Mouse (Mus musculus): ENCODE measurements around the gene Klf1. TPM values are rescaled to one million over a fixed set of nuclear protein-coding genes. Genes with fewer than 3 reads are reported as not detected.

Klf1 gene
- polyA plus RNA-seq, 1 experiment: 0.35 TPM

- Histone ChIP-seq H3K4me1 (ENCODE audit: control insufficient read depth, insufficient read depth, low read length) (no peaks in the 10 kb centered on the region), H3K27ac (ENCODE audit: insufficient read depth, low read length) (no peak overlapping the region), H3K4me3 (ENCODE audit: insufficient read depth, low read length) (no peak overlapping the region)
- TF ChIP-seq CTCF (IDR thresholded peaks at IDR 0.05; ENCODE audit: extremely low read depth, insufficient read depth, low read length) (no peak), POLR2A (IDR thresholded peaks at IDR 0.05; ENCODE audit: extremely low read depth, insufficient read depth, low read length) (no peak)
These were observed 42.0 kb downstream of the Klf1 start for GRCm38 (mm10) chr8:84943699-84944098.

DNA sequence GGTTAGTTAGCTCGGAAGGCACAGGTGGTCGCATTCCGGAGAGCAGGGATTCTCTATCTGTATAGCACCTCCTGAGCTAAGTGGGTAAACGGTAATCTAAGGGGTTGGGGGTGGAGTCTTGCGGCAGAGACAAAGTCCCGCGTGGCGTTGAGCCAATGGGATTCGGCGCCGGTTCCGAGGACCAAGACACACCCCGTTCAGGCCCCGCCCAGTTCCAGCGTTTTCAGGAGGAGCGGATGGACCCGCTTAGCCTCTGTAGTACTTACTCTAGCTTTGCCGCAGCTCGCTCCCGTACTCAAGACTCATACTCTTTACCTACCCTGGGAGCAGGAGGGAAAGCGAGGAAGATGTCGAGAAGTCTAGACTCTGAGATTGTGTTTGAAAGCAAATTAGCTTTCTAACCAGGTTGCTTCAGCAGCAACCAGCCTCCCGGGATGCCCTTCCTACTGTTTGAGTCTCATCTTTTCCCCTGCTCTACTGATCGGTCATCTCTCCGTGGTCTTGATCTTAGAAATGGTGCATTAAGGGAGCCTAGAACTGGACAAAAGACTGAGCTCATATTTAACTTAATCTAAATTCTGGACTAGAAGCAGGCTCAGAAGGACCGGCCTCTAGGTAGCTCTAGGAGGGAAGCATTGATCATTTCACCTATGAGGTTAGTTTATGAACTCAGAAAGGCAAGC lies 42.9 kb downstream of the Klf1 start:
- Histone ChIP-seq H3K27ac (ENCODE audit: insufficient read depth, low read length) (no peak overlapping the region), H3K4me1 (ENCODE audit: control insufficient read depth, insufficient read depth, low read length) (no peaks in the 10 kb centered on the region), H3K4me3 (ENCODE audit: insufficient read depth, low read length) (peak overlapping the region; percentile 37)
- TF ChIP-seq POLR2A (IDR thresholded peaks at IDR 0.05; ENCODE audit: extremely low read depth, insufficient read depth, low read length) (peak; percentile 32; the same call in 1 of the 2 replicates), CTCF (IDR thresholded peaks at IDR 0.05; ENCODE audit: extremely low read depth, insufficient read depth, low read length) (no peak)

DNA sequence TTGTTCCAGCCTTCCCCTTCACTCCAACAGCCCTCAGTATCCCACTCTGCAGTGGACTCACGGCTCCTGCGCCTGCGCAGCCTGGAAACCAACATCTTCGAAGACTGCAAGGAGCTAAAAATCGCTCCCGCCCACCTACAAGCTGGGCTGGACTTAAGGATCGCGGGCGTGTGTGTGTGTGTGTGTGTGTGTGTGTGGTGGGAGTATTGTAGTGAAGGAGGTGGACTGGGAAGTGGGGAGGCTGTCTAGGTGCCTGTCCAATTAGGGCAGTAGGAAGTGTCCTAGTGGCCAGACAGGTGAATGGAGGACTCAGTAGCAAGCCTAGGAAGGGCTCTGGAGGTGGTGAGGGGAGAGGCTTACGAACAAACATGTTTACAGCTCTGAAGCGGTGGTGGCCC lies 43.5 kb downstream of the Klf1 start:
- Histone ChIP-seq H3K4me1 (ENCODE audit: control insufficient read depth, insufficient read depth, low read length) (no peaks in the 10 kb centered on the region), H3K4me3 (ENCODE audit: insufficient read depth, low read length) (peak overlapping the region; percentile 37), H3K27ac (ENCODE audit: insufficient read depth, low read length) (peak overlapping the region; percentile 58; the same call in 1 of the 2 replicates)
- TF ChIP-seq POLR2A (IDR thresholded peaks at IDR 0.05; ENCODE audit: extremely low read depth, insufficient read depth, low read length) (no peak), CTCF (IDR thresholded peaks at IDR 0.05; ENCODE audit: extremely low read depth, insufficient read depth, low read length) (no peak)

- Histone ChIP-seq H3K27ac (ENCODE audit: insufficient read depth, low read length) (peak overlapping the region; percentile 58; the same call in 1 of the 2 replicates), H3K4me3 (ENCODE audit: insufficient read depth, low read length) (peak overlapping the region; percentile 37), H3K4me1 (ENCODE audit: control insufficient read depth, insufficient read depth, low read length) (no peaks in the 10 kb centered on the region)
- TF ChIP-seq CTCF (IDR thresholded peaks at IDR 0.05; ENCODE audit: extremely low read depth, insufficient read depth, low read length) (no peak), POLR2A (IDR thresholded peaks at IDR 0.05; ENCODE audit: extremely low read depth, insufficient read depth, low read length) (no peak)
These were observed 44.2 kb downstream of the Klf1 start for GRCm38 (mm10) chr8:84945633-84946527.

DNA sequence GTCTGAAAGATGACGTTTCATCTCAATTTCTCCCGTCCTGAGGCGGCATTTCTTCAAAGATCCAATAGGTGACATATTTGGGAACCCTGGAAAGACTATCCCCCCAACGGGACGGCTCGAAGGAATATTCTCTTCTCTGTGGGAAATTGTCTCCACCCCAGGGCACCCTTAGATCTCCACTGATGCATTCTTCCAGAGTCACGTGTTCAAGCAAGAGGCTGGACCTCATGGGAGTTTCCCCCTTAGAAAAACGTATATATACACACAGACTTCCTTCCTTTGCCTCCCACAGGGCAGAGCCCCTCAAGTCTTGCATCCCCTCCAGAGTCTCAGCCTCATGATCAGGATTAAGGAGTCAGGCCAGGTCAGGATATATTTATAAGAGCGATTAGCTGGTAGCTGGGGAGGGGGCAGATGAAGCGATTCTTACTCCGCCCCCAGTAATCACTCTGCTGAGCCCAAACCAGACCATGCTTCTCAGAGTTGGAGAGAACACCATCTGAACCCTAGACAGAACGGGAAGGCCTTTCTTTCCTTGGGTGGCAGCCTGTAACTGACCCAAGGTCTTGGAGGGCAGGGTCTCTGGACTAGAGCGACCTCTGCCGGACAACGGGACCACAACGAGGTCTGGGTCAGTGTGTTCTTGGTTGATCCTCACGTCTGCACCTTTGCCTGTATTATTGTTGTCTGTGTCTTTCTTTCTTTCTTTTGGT lies 45.0 kb downstream of the Klf1 start, which contains the start of gene Rtbdn:
TSS of gene Rtbdn (plus strand) at position 464 of the 713 bp plus-strand sequence.
- TF ChIP-seq CTCF (IDR thresholded peaks at IDR 0.05; ENCODE audit: extremely low read depth, insufficient read depth, low read length) (peak; percentile 26), POLR2A (IDR thresholded peaks at IDR 0.05; ENCODE audit: extremely low read depth, insufficient read depth, low read length) (no peak)
- Histone ChIP-seq H3K4me1 (ENCODE audit: control insufficient read depth, insufficient read depth, low read length) (no peaks in the 10 kb centered on the region), H3K27ac (ENCODE audit: insufficient read depth, low read length) (no peak within 1 kb of the TSS; the same call in 1 of the 2 replicates), H3K4me3 (ENCODE audit: insufficient read depth, low read length) (peak within 1 kb of the TSS; percentile 37)

DNA sequence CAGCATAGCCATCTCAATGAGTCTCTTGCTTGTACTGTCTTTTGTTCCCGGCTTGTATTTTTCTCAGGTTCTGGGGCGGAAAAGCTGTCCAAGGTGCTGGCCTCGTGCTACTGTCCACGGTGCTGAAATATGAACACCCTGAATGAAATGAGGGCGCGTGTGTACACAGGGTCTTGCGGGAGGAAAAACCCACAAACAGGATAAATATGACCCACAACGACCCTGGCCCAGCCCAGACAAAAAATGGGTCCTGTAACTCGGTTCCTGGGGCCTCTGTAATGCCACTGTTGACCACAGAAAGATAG lies 45.5 kb downstream of the Klf1 start:
- TF ChIP-seq CTCF (IDR thresholded peaks at IDR 0.05; ENCODE audit: extremely low read depth, insufficient read depth, low read length): no peak
- no peak for TF ChIP-seq POLR2A (IDR thresholded peaks at IDR 0.05; ENCODE audit: extremely low read depth, insufficient read depth, low read length)
- no peak overlapping the region for H3K27ac ChIP-seq (ENCODE audit: insufficient read depth, low read length)
- H3K4me1 ChIP-seq (ENCODE audit: control insufficient read depth, insufficient read depth, low read length): no peaks in the 10 kb centered on the region
- H3K4me3 ChIP-seq (ENCODE audit: insufficient read depth, low read length): peak overlapping the region; percentile 37; the same call in 1 of the 2 replicates

- H3K4me1 ChIP-seq (ENCODE audit: control insufficient read depth, insufficient read depth, low read length): no peaks in the 10 kb centered on the region
- TF ChIP-seq POLR2A (IDR thresholded peaks at IDR 0.05; ENCODE audit: extremely low read depth, insufficient read depth, low read length) (no peak), CTCF (IDR thresholded peaks at IDR 0.05; ENCODE audit: extremely low read depth, insufficient read depth, low read length) (no peak)
- H3K4me3 ChIP-seq (ENCODE audit: insufficient read depth, low read length): no peak overlapping the region
- H3K27ac ChIP-seq (ENCODE audit: insufficient read depth, low read length): no peak overlapping the region
These were observed 48.0 kb downstream of the Klf1 start for GRCm38 (mm10) chr8:84949753-84950152.

- TF ChIP-seq POLR2A (IDR thresholded peaks at IDR 0.05; ENCODE audit: extremely low read depth, insufficient read depth, low read length) (no peak), CTCF (IDR thresholded peaks at IDR 0.05; ENCODE audit: extremely low read depth, insufficient read depth, low read length) (no peak)
- Histone ChIP-seq H3K4me3 (ENCODE audit: insufficient read depth, low read length) (no peak overlapping the region), H3K4me1 (ENCODE audit: control insufficient read depth, insufficient read depth, low read length) (no peaks in the 10 kb centered on the region), H3K27ac (ENCODE audit: insufficient read depth, low read length) (no peak overlapping the region)
These were observed 51.0 kb downstream of the Klf1 start for GRCm38 (mm10) chr8:84952612-84953255.

Other genes starting within 250 kb of the Klf1 start
- gene Ier2, start 239.1 kb upstream of the Klf1 start, polyA plus RNA-seq (2012; rRNA removed): 9.6 and 13.4 TPM in 2 replicates
- 145 and 185 TPM in 2 replicates for gene Trmt1, start 215.6 kb upstream of the Klf1 start, polyA plus RNA-seq (2012; rRNA removed)
- gene Nacc1, start 214.1 kb upstream of the Klf1 start, polyA plus RNA-seq (2012; rRNA removed): 86.5 and 86.7 TPM in 2 replicates
- gene Lyl1, start 200.5 kb upstream of the Klf1 start, polyA plus RNA-seq (2012; rRNA removed): 3.3 and 3.4 TPM in 2 replicates
- gene G430095P16Rik, start 178.9 kb upstream of the Klf1 start, polyA plus RNA-seq (2012; rRNA removed): 0.30 and 0.42 TPM in 2 replicates
- gene Nfix, start 101.6 kb upstream of the Klf1 start, polyA plus RNA-seq (2012; rRNA removed): 82.8 and 89.1 TPM in 2 replicates
- 14.9 and 16.0 TPM in 2 replicates for gene Dand5, start 79.1 kb upstream of the Klf1 start, polyA plus RNA-seq (2012; rRNA removed)
- gene Gadd45gip1, start 70.4 kb upstream of the Klf1 start, polyA plus RNA-seq (2012; rRNA removed): 26.0 and 31.2 TPM in 2 replicates
- 84.7 and 85.9 TPM in 2 replicates for gene Rad23a, start 61.3 kb upstream of the Klf1 start, polyA plus RNA-seq (2012; rRNA removed)
- gene Calr, start 55.0 kb upstream of the Klf1 start, polyA plus RNA-seq (2012; rRNA removed): 437 and 467 TPM in 2 replicates
- gene Farsa, start 44.9 kb upstream of the Klf1 start, polyA plus RNA-seq (2012; rRNA removed): 58.7 and 60.4 TPM in 2 replicates
- gene Syce2, start 29.8 kb upstream of the Klf1 start, polyA plus RNA-seq (2012; rRNA removed): 3.7 and 4.2 TPM in 2 replicates
- gene Gcdh, start 8.0 kb upstream of the Klf1 start, polyA plus RNA-seq (2012; rRNA removed): 81.5 and 91.9 TPM in 2 replicates
- 6.1 and 6.7 TPM in 2 replicates for gene Dnase2a, start 6.6 kb downstream of the Klf1 start, polyA plus RNA-seq (2012; rRNA removed)
- 76.0 and 79.7 TPM in 2 replicates for gene Mast1, start 35.4 kb downstream of the Klf1 start, polyA plus RNA-seq (2012; rRNA removed)
- 6.0 and 6.1 TPM in 2 replicates for gene Rtbdn, start 45.1 kb downstream of the Klf1 start, polyA plus RNA-seq (2012; rRNA removed)
- gene Gm49661, start 67.5 kb downstream of the Klf1 start, polyA plus RNA-seq (2012; rRNA removed): not detected in 2 replicates
- gene Prdx2, start 67.7 kb downstream of the Klf1 start, polyA plus RNA-seq (2012; rRNA removed): 287 TPM in 2 replicates
- 37.3 and 37.7 TPM in 2 replicates for gene Rnaseh2a, start 67.8 kb downstream of the Klf1 start, polyA plus RNA-seq (2012; rRNA removed)
- 57.5 and 81.7 TPM in 2 replicates for gene Junb, start 76.8 kb downstream of the Klf1 start, polyA plus RNA-seq (2012; rRNA removed)
- gene Hook2, start 88.7 kb downstream of the Klf1 start, polyA plus RNA-seq (2012; rRNA removed): 15.6 and 19.2 TPM in 2 replicates
- gene Best2, start 112.6 kb downstream of the Klf1 start, polyA plus RNA-seq (2012; rRNA removed): not detected in 2 replicates
- 267 and 268 TPM in 2 replicates for gene Asna1, start 123.4 kb downstream of the Klf1 start, polyA plus RNA-seq (2012; rRNA removed)
- gene Trir, start 124.9 kb downstream of the Klf1 start, polyA plus RNA-seq (2012; rRNA removed): 118 and 119 TPM in 2 replicates
- 110 and 112 TPM in 2 replicates for gene Tnpo2, start 135.0 kb downstream of the Klf1 start, polyA plus RNA-seq (2012; rRNA removed)
- 45.1 and 45.8 TPM in 2 replicates for gene Fbxw9, start 158.1 kb downstream of the Klf1 start, polyA plus RNA-seq (2012; rRNA removed)
- gene Gm5741, start 166.1 kb downstream of the Klf1 start, polyA plus RNA-seq (2012; rRNA removed): not detected in 2 replicates
- gene Dhps, start 169.8 kb downstream of the Klf1 start, polyA plus RNA-seq (2012; rRNA removed): 70.6 and 74.6 TPM in 2 replicates
- gene Wdr83os, start 178.8 kb downstream of the Klf1 start, polyA plus RNA-seq (2012; rRNA removed): 120 and 139 TPM in 2 replicates
- 54.7 and 56.4 TPM in 2 replicates for gene Wdr83, start 179.4 kb downstream of the Klf1 start, polyA plus RNA-seq (2012; rRNA removed)
- gene Man2b1, start 181.3 kb downstream of the Klf1 start, polyA plus RNA-seq (2012; rRNA removed): 49.2 and 50.1 TPM in 2 replicates
- 3.7 and 4.2 TPM in 2 replicates for gene Zfp791, start 221.2 kb downstream of the Klf1 start, polyA plus RNA-seq (2012; rRNA removed)
- not detected in 2 replicates for gene Cks1brt, start 250.0 kb downstream of the Klf1 start, polyA plus RNA-seq (2012; rRNA removed)

Data from cortical plate, adult 2 months (tissue).